Mouse (Mus musculus) c-Kit-negative CD71-positive TER-119-positive erythroid progenitor cells, embryonic 14.5 days (primary cell): ENCODE measurements around the gene Rbm25.
"Not testable (repeated sequence)": the region's sequence is repeated elsewhere in the genome, so short reads cannot be mapped to it uniquely, and the experiment has no call there.

Source experiments
- DNase-seq: peaks from one replicate; pipeline ENCODE4 v3.0.0-alpha.2; 2013; ENCODE audit warnings: low read depth, low spot score

Rbm25 gene

DNA sequence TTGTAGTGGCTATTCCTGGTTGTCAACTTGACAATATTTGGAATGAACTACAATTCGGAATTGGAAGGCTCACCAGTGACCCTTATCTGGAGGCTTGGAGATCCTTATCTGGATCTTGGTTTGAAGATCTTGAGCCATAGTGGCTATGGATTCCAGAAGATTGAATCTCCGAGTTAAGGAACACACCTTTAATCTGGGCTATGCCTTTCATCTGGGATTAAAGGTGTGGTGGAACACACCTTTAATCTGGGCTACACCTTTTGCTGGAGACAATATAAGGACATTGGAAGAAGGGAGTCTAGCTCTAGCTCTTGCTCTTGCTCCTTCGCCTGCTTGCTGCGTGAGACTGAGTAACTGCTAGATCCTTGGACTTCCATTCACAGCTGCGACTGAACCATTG lies at the start of gene Rbm25:
Gene Rbm25 (plus strand): TSS at position 301 of the 400 bp plus-strand sequence.
- DNase-seq, result not testable (repeated sequence)

DNA sequence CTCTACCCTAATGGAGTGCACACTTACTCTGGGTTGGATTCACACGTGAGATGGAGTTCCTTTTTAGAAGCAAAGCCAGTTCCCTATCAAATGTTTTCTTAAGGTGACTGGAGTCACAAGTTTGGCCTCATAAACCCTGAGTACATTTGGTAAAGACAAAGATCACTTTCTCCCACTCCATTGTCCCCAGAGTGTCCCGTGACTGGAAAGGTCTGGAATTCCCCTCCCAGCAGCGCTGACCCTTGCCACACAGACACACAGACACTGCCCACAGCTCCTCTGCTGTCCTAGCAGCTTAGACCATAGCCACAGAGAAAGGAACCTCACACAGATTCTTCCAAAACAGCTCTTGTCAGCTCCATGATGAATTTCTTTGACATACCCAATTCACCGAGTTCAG lies 48.9 kb upstream of the Rbm25 start:
- DNase-seq, result no peak

DNA sequence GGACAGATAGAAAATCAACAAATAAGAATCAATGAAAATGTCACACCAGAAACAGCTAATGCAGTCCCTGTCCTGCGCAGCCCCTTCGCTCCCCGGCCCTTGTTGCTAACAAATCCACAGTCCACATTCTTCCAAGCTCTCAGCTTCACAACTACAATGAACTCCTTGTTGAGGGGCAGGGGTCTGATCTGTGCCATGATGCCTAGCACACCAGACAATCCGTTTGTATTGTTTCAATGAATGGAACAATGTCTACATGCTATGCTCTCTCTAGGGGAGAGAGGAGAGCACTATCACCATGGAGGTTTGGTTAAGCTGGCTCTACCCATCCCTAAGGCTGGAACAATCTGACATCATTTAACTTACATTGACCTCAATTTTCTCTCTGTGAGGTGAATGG lies 48.3 kb upstream of the Rbm25 start:
- no peak for DNase-seq

DNA sequence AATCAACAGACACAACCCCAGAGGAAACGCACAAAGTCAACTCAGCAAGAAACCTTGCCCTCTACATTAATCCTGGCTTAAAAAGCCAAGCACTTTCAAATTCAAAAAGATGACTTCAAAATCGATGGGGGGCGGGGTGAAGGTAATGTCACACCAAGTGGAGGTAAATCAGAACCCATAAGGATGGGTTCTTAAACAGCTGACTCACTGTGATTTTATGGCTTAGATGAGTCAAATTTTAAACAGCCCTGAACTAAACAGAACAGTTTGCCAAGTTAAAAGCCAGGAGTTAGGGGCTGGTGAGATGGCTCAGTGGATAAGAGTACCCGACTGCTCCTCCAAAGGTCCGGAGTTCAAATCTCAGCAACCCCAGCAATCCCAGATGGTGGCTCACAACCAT lies 44.4 kb upstream of the Rbm25 start:
- DNase-seq, result no peak

DNA sequence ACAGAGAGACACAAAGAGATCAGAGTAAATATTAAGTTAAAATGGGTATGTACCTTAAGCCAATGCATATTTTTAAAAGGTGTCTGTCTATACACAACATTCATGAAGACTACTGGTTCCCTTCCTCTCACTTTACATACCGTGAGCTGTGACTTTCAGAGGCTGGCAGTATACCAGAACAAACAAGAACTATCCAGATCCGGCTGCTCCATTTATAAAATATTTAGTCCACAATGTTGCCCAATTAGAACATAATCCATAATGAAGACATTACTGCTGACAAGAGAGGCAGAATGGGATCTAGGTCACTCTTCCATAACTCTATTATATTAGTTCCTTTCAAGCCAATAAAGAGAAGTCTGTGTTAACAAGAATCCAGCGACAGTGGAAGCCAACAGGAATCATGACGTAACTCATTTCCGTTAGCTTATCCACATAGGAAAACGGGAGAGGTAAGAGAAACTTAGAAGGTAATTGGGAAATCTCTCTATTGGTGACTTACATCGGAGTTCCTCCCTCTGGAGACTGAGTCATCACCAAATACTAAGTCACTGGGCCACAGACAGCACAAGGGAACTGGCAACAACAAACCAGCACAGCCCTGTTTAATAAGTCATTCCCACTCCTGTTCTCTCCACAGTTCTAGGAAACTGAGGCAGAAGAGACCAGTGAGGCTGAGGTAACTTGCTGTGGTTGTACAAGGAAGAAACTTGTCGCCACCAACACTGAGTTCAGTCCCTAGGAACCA lies 39.1 kb upstream of the Rbm25 start:
- no peak for DNase-seq

DNA sequence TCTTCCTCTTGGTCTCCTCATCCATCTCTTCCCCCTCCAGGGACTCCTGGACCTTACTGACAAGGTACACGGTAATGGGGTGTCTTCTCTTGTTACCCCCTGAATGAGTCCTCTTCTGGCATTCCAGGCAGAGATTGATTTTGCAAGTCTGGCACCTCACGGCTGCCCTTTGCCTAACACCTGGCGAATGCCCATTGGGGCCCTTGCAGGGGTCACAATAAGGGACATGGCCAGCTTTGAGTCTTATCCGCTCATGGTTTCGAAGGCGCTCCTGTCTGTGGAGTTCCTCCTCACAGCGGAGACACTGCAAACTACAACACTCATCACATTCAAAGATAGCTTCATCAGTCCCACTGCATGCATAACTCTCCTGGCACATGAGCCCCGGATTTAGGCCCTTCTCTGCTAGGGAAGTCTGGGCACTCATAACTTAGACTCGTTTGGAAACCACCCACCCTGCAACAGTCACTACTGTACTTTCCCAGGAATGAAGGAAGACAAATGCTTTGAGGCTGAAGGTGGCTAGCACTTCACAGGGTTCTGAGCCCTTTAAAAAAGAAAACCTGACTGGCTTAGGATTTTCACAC lies 36.5 kb upstream of the Rbm25 start:
- no peak for DNase-seq

DNA sequence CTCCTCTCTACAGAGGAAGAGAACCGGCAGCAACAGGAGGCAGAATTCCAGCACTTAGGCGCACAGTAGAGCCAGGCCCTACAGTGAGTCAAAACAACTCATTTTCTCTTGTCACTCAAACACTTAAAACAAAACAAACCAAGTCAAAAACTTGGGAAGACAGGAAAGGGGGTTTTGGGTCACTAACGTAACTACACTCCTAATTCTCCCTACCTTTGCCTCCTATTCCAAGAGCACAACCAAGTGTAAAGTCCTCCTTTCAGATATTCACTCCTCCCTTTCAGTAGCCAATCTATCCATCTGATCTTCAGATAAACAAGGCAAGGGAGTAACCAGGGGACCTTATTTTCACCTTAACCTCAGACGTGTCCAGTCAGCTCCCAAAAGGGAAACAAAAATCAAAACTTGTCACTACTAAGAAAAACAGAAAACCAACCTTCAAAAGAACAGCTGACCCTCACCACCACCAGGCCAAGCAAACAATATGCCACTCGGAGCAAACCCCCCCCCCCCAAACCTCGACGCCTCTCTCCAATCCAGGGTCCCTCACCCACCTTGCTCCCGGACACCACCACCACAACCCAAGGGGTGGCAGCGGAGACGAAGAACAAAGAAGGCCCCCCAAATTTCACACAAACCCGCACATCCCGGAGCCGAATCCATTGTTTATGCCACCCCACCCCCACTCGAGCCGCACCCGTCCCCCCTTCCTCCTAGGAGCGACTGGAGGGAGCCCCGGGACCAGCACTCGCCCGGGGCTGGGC lies 34.7 kb upstream of the Rbm25 start:
- no peak for DNase-seq

DNA sequence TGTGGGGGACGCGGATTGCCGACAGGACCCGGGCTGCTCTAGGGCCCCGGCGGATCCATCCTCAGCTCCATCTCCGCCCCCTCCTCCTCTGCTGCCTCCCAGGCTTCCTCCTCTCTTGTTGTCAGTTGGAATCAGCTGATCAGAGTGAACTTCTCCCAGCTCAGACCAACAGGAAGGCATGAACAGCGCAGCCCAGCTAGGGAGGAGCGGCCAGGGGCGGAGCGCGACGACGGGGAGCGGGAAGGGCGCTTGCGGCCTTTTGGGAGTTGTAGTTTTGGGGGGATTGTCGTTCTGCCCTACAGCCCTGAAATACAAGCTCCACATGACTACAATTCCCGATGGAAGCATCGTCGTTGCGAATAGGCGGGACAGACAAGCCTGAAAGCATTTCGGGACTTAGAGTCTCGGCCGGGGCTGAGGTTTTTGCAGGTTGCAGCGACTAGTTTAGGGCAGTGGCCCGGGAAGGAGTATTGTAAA lies 34.0 kb upstream of the Rbm25 start, which contains the start of gene Zfyve1:
Gene Zfyve1 (minus strand): TSS at position 198 of the 477 bp plus-strand sequence.
- peak; percentile 87 for DNase-seq

DNA sequence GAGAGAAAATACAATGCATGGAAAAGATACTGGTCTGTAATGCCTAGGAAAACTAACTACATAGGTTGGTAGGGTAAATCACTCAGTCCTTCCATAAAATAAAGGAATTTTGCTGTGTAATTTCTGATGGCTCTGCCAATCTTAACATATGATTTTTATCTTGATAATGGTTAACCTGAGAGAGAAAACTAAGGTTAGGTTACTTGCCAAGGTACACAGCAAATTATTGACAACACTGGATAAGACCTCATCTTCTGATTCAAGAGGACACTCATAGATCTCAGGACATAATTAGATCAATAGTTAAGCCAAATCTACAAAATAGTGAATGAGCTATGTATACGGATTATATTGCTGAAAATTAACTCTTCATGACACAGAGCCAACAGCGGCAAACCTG lies 33.2 kb upstream of the Rbm25 start:
- DNase-seq, result no peak

DNA sequence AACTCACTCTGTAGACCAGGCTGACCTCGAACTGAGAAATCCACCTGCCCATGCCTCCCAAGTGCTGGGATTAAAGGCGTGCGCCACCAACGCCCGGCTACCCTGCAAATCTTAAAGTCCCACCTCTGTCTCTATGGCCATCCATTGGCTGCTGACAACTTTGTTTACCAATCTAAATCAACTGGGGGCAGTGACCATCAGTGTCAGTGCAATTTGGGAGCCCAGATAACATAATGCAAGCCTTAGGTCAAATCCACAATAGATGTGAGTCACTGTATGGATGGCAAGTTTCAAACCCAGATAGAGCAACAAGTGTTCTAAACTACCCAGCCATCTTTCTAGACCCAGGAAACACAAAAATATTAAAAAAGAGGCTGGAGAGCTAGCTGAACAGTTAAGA lies 28.8 kb upstream of the Rbm25 start:
- no peak for DNase-seq

DNA sequence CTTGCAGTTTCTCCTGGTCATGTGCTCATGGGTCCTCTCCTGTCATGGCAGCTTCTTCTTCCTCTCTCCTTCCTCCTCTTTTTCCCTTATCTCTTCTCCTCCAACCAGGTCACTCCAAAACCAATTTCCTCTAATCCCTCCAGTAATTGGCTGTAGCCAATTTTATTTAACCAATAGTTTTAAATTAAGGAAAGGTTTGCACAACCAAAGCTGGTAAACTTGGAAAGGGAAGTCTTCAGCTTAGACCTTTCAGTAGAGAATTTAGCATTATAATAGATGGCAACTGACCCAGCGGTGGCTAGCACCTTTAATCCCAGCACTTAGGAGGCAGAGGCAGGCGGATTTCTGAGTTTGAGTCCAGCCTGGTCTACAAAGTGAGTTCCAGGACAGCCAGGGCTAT lies 24.6 kb upstream of the Rbm25 start:
- DNase-seq, result not testable (repeated sequence)

DNA sequence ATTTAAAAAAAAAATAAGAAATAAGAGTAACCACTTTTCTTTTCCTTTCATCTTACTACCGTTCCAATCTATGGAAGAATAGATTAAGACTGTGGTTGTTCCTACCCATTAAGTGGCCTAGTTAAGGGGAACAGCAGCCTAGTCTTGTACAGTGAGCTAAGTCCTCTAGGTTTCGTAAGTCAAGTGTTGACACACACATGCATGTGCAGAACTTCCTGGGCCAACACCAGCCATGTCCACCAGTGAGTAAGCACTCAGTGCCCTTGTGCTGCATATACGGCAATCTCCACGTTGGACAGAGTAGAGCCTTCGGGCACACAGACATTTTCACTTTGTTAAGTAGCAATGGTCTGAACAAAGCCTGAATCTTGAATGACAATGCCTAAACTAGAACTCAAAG lies 13.8 kb upstream of the Rbm25 start:
- DNase-seq, result no peak

DNA sequence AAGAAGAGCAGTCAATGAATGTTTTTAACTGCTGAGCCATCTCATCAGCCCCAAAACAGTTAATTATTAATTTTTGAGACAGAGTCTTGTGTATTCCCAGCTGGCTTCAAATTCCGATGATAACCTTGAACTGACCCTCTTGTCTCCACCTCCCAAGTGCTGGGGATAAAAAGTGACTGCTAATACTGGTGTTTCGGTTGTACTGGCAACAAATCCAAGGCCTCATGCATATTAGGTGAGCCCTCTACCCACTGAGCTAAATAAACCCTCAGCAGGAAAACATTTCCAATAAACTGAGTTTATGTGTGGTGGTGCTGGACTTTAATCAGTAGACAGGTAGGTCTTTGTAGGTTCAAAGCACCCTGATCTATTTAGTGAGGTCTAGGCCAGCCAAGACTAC lies 12.1 kb upstream of the Rbm25 start:
- DNase-seq, result no peak

DNA sequence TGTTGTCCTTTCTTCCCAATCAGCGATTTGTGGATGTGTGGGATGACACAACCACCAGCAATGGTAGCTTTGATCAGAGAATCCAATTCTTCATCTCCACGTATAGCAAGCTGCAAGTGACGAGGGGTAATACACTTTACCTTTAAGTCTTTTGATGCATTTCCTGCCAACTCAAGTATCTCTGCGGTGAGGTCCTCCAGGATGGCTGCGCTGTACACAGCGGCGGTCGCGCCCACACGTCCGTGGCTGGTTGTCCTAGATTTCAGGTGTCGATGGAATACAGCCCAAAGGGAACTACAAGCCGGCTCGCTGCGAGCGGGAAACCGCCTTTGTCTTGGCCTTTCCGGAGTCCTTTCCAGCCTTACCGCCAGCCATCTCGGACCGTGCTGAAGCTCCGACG lies 10.3 kb upstream of the Rbm25 start:
- not testable (repeated sequence) for DNase-seq

DNA sequence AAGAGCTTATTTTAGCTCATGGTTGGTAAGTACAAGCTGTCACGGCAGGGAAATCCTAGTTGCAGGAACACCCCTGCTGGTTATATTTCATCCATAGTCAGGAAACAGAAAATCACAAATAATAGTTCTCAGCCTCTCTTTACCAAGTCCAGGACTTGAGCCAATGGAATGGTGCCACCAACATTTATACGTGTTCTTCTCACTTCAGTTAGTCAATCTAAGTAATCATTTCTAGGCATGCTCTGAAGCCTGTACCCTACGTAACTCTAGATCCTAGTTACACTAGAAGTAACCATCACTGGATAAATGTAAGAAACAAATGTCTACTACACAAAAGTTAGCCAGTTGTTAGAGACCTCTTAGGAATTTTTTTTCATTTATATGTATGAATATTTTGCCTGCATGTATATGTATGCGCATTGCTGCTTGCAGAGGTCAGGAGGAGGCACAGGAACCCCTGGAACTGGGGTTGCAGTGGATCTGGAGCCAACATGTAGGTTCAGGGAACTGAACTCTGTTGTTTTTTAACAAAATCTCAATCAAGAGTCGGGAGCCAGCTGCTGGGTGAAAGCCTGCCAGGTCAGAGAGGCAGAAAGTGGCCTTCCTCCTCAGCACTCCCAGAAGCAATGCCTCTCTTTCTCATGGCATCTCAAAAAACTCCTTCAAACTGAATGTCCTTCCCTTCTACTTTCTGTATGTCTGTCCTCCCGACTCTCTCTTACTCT lies 8.8 kb upstream of the Rbm25 start:
- DNase-seq, result no peak

DNA sequence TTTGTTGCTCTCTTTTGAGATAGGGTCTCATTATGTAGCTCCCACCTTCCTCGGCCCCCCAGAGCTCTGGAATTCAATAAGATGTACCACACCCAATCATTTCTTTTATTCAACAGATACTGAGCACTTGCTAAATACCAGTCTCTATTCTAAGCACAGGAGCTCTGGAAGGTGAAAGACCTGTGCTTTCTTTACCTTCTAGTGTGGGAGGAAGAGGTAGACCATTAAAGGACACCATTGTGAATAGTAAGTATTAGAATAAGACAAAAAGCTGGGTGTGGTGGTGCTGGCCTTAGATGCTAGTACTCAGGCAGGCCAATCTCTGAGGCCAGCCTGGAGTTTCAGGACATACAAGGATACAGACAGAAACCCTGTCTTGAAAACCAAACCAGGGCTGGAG lies 6.7 kb upstream of the Rbm25 start:
- no peak for DNase-seq

DNA sequence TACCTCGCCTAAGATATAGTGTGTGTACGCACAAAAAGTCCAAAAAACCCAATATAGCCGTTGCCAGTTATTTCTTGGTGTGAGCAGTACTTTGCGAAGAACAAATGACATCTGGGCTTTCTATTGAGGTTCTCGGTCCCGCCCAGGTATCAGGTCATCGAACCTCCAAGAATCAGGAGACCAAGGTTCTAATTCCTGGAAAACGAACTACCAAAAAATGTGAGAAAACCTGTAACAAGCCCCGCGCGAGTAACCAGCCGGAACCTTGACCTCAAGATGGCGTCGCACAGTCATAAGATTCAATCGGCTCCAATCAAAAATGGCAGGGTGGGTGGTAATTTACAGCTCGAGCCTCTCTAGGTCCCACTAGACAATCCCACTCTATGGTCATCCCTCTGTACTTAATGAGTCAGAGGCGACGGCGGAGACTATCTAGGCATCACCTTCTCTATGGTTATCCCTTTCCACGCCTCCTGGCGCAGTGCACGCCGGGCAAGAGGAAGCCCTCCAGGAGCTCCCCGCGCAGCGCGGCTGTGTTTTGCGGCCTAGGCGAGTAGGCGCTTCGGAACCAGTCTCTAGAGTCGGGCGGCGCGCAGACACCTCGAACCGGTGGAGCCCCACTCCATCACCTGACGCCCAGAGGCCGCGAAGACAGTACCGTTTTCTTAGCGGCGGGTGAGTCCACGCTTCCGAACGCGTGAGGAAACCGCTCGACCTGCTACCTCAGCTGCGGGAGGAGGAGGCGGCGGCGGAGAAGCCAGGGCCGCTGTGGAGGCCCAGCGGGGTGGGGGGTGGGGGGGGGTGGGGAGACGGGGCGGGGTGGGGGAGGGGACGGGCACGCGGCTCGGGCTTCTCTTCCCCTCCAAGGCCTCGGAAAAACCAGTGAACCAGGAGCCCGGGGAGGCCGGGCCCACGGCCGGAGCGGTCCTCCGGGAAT lies 975 bp downstream of the Rbm25 start:
- peak; percentile 98 for DNase-seq

DNA sequence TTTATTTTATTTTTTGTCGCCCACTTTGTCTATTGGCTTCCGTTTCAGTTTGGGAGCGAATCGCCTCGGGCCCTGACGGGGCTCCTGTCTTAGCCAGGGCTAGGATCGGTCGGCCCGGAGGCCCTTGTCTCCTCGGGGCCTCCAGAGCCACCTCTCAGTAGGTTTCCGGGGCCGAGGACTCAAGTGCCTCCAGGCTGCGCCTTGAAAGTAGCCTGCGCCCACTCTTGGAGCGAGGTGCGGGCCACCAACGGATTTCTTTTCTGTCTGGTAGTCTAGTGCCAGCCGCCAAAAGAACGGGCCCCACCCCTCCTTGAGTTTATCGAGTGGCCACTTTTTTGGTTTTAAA lies 1.6 kb downstream of the Rbm25 start:
- DNase-seq, result peak; percentile 42

DNA sequence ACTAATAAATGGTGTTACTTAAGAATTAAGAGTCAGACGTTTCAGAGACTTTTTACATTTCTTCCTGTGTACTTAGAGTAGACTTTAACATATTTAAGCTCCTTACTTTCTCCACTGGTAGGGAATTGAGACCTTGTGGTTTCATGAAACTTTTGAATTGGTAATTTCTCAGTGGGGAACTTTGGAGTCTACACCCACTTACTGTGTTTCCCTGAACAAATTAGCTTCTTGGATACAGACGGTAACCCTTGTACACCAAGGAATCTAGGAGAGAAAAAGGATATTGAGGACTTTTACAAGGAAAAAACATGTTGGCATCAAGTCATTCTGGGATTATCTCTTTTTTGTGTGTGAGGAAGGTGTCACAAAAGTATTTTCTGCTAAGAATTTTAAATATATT lies 2.8 kb downstream of the Rbm25 start:
- DNase-seq, result no peak

DNA sequence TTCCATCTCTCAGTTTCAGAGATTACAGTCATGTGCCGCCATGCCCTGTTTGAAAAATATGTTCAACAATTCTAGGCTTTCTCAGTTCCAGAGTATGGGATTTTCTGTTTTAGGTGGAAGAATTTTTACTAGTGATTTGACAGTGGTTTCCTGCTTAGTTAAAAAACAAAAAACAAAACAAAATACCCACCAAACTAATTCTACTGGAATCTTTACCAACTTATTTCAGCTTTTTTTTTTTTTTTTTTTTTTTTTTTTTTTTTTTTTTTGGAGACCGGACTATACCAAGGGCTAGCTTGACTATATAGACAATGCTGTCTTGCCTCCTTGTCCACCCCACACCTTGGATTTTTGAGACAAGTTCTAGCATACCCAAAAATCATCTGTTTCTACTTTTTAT lies 10.2 kb downstream of the Rbm25 start:
- DNase-seq, result no peak

DNA sequence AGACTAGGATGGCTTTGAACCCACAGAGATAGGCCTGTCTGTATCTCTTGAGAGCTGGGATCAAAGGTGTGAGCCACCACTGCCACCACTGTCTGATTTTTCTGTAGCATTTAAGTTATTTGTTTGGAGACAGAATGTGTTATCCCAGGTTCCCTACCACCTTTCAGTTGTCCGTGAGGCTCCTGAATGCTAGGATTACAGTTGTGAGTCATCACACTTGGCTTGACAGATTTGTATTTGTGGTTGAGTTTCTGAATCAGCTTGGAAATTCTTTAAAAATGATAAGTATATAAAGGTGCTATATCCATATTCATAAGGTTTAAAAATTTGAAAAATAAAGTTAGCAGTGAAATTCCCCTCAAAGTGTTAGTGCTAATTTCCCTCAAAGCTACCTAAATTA lies 12.1 kb downstream of the Rbm25 start:
- no peak for DNase-seq
